Mouse (Mus musculus): Measurements from ENCODE around the gene Wwp2. TPM values are rescaled to one million over a fixed set of nuclear protein-coding genes. Genes with fewer than 3 reads are reported as not detected.

The Wwp2 gene
- polyA plus RNA-seq, 1 experiment from 2014 or later, result 41.6 TPM

- H3K36me3 ChIP-seq (ENCODE audit: control insufficient read depth, insufficient read depth, low read length), result no peaks in the 10 kb centered on the region
- no peak for ATAC-seq
- no peaks in the 10 kb centered on the region for H3K9me3 ChIP-seq (ENCODE audit: control insufficient read depth, low read length)
- no peaks in the 10 kb centered on the region for H3K4me1 ChIP-seq (ENCODE audit: control insufficient read depth, insufficient read depth, low read length)
- H3K9ac ChIP-seq (ENCODE audit: low read depth, low read length), result no peak overlapping the region
- no peak overlapping the region for H3K4me3 ChIP-seq (ENCODE audit: low read length)
- no peaks in the 10 kb centered on the region for H3K27me3 ChIP-seq (replicated peaks; ENCODE audit: control insufficient read depth, insufficient read depth, low read length)
- H3K27ac ChIP-seq (ENCODE audit: low read length), result no peak overlapping the region
- WGBS, result 87% methylated on average over 6 of the region's 6 CpGs
- no peak overlapping the region for H3K4me2 ChIP-seq (ENCODE audit: low read depth, low read length)
Measured at GRCm38 (mm10) chr8:107478728-107479127, 42.6 kb downstream of the Wwp2 start.

GRCm38 (mm10) chr8:107480436-107480835 is 44.3 kb downstream of the Wwp2 start:
- Histone ChIP-seq H3K27ac (ENCODE audit: low read length) (no peak overlapping the region), H3K9ac (ENCODE audit: low read depth, low read length) (no peak overlapping the region), H3K27me3 (replicated peaks; ENCODE audit: control insufficient read depth, insufficient read depth, low read length) (no peaks in the 10 kb centered on the region), H3K4me1 (ENCODE audit: control insufficient read depth, insufficient read depth, low read length) (no peaks in the 10 kb centered on the region), H3K4me2 (ENCODE audit: low read depth, low read length) (no peak overlapping the region), H3K9me3 (ENCODE audit: control insufficient read depth, low read length) (no peaks in the 10 kb centered on the region), H3K4me3 (ENCODE audit: low read length) (no peak overlapping the region), H3K36me3 (ENCODE audit: control insufficient read depth, insufficient read depth, low read length) (no peaks in the 10 kb centered on the region)
- no peak for ATAC-seq
- 86% methylated on average over 4 of the region's 4 CpGs for WGBS

GRCm38 (mm10) chr8:107483250-107483649 is 47.1 kb downstream of the Wwp2 start:
- WGBS, result 81% methylated on average over 8 of the region's 8 CpGs
- no peak overlapping the region for H3K4me2 ChIP-seq (ENCODE audit: low read depth, low read length)

GRCm38 (mm10) chr8:107484956-107485355 is 48.8 kb downstream of the Wwp2 start:
- Histone ChIP-seq H3K9ac (ENCODE audit: low read depth, low read length) (no peak overlapping the region), H3K4me1 (ENCODE audit: control insufficient read depth, insufficient read depth, low read length) (peaks cover 8% of the 10 kb centered on the region), H3K4me2 (ENCODE audit: low read depth, low read length) (no peak overlapping the region), H3K4me3 (ENCODE audit: low read length) (no peak overlapping the region), H3K27me3 (replicated peaks; ENCODE audit: control insufficient read depth, insufficient read depth, low read length) (no peaks in the 10 kb centered on the region), H3K36me3 (ENCODE audit: control insufficient read depth, insufficient read depth, low read length) (no peaks in the 10 kb centered on the region), H3K27ac (ENCODE audit: low read length) (no peak overlapping the region), H3K9me3 (ENCODE audit: control insufficient read depth, low read length) (no peaks in the 10 kb centered on the region)
- no peak for ATAC-seq

More at GRCm38 (mm10) chr8:107483250-107483649, 47.1 kb downstream of the Wwp2 start:
- no peaks in the 10 kb centered on the region for H3K4me1 ChIP-seq (ENCODE audit: control insufficient read depth, insufficient read depth, low read length)
- H3K36me3 ChIP-seq (ENCODE audit: control insufficient read depth, insufficient read depth, low read length), result no peaks in the 10 kb centered on the region
- H3K4me3 ChIP-seq (ENCODE audit: low read length), result no peak overlapping the region
- H3K9me3 ChIP-seq (ENCODE audit: control insufficient read depth, low read length), result no peaks in the 10 kb centered on the region
- no peak overlapping the region for H3K9ac ChIP-seq (ENCODE audit: low read depth, low read length)
- no peaks in the 10 kb centered on the region for H3K27me3 ChIP-seq (replicated peaks; ENCODE audit: control insufficient read depth, insufficient read depth, low read length)
- H3K27ac ChIP-seq (ENCODE audit: low read length), result no peak overlapping the region
- ATAC-seq, result no peak

- 0 out of 2 replicates have a peak, but pooled peaks have one; percentile 37 for ATAC-seq
- no peak overlapping the region for H3K4me3 ChIP-seq (ENCODE audit: low read length)
- peaks cover 11% of the 10 kb centered on the region for H3K4me1 ChIP-seq (ENCODE audit: control insufficient read depth, insufficient read depth, low read length)
- H3K27ac ChIP-seq (ENCODE audit: low read length), result no peak overlapping the region
- H3K9me3 ChIP-seq (ENCODE audit: control insufficient read depth, low read length), result no peaks in the 10 kb centered on the region
- H3K36me3 ChIP-seq (ENCODE audit: control insufficient read depth, insufficient read depth, low read length), result no peaks in the 10 kb centered on the region
- no peak overlapping the region for H3K9ac ChIP-seq (ENCODE audit: low read depth, low read length)
- 83% methylated on average over 4 of the region's 4 CpGs for WGBS
- no peak overlapping the region for H3K4me2 ChIP-seq (ENCODE audit: low read depth, low read length)
- no peaks in the 10 kb centered on the region for H3K27me3 ChIP-seq (replicated peaks; ENCODE audit: control insufficient read depth, insufficient read depth, low read length)
Measured at GRCm38 (mm10) chr8:107488551-107488950, 52.4 kb downstream of the Wwp2 start.

- Histone ChIP-seq H3K27me3 (replicated peaks; ENCODE audit: control insufficient read depth, insufficient read depth, low read length) (no peaks in the 10 kb centered on the region), H3K4me2 (ENCODE audit: low read depth, low read length) (no peak overlapping the region), H3K9ac (ENCODE audit: low read depth, low read length) (no peak overlapping the region), H3K9me3 (ENCODE audit: control insufficient read depth, low read length) (no peaks in the 10 kb centered on the region), H3K36me3 (ENCODE audit: control insufficient read depth, insufficient read depth, low read length) (no peaks in the 10 kb centered on the region), H3K27ac (ENCODE audit: low read length) (no peak overlapping the region), H3K4me3 (ENCODE audit: low read length) (no peak overlapping the region), H3K4me1 (ENCODE audit: control insufficient read depth, insufficient read depth, low read length) (peaks cover 11% of the 10 kb centered on the region)
- WGBS, result 47% methylated on average over 4 of the region's 4 CpGs
- 0 out of 2 replicates have a peak, but pooled peaks have one; percentile 58 for ATAC-seq
Measured at GRCm38 (mm10) chr8:107489086-107489485, 52.9 kb downstream of the Wwp2 start.

GRCm38 (mm10) chr8:107489921-107490320 is 53.8 kb downstream of the Wwp2 start:
- Histone ChIP-seq H3K27me3 (replicated peaks; ENCODE audit: control insufficient read depth, insufficient read depth, low read length) (no peaks in the 10 kb centered on the region), H3K36me3 (ENCODE audit: control insufficient read depth, insufficient read depth, low read length) (no peaks in the 10 kb centered on the region), H3K4me2 (ENCODE audit: low read depth, low read length) (no peak overlapping the region), H3K4me1 (ENCODE audit: control insufficient read depth, insufficient read depth, low read length) (peaks cover 11% of the 10 kb centered on the region), H3K4me3 (ENCODE audit: low read length) (no peak overlapping the region), H3K9me3 (ENCODE audit: control insufficient read depth, low read length) (no peaks in the 10 kb centered on the region), H3K27ac (ENCODE audit: low read length) (0 out of 2 replicates have a peak overlapping the region, but pooled peaks have one; percentile 14), H3K9ac (ENCODE audit: low read depth, low read length) (no peak overlapping the region)
- peak; percentile 58 for ATAC-seq
- WGBS, result 24% methylated on average over 5 of the region's 5 CpGs

GRCm38 (mm10) chr8:107490649-107491048 is 54.5 kb downstream of the Wwp2 start:
- no peak for ATAC-seq
- Histone ChIP-seq H3K27ac (ENCODE audit: low read length) (no peak overlapping the region), H3K9ac (ENCODE audit: low read depth, low read length) (no peak overlapping the region), H3K36me3 (ENCODE audit: control insufficient read depth, insufficient read depth, low read length) (no peaks in the 10 kb centered on the region), H3K4me2 (ENCODE audit: low read depth, low read length) (no peak overlapping the region), H3K4me3 (ENCODE audit: low read length) (no peak overlapping the region), H3K4me1 (ENCODE audit: control insufficient read depth, insufficient read depth, low read length) (peaks cover 11% of the 10 kb centered on the region), H3K27me3 (replicated peaks; ENCODE audit: control insufficient read depth, insufficient read depth, low read length) (no peaks in the 10 kb centered on the region), H3K9me3 (ENCODE audit: control insufficient read depth, low read length) (no peaks in the 10 kb centered on the region)
- 70% methylated on average over 2 of the region's 2 CpGs for WGBS

GRCm38 (mm10) chr8:107491212-107491611 is 55.0 kb downstream of the Wwp2 start:
- Histone ChIP-seq H3K9ac (ENCODE audit: low read depth, low read length) (no peak overlapping the region), H3K4me1 (ENCODE audit: control insufficient read depth, insufficient read depth, low read length) (peaks cover 11% of the 10 kb centered on the region), H3K4me2 (ENCODE audit: low read depth, low read length) (no peak overlapping the region), H3K9me3 (ENCODE audit: control insufficient read depth, low read length) (no peaks in the 10 kb centered on the region), H3K27me3 (replicated peaks; ENCODE audit: control insufficient read depth, insufficient read depth, low read length) (no peaks in the 10 kb centered on the region), H3K36me3 (ENCODE audit: control insufficient read depth, insufficient read depth, low read length) (no peaks in the 10 kb centered on the region), H3K27ac (ENCODE audit: low read length) (no peak overlapping the region), H3K4me3 (ENCODE audit: low read length) (no peak overlapping the region)
- 50% methylated on average over 4 of the region's 4 CpGs for WGBS
- no peak for ATAC-seq

- Histone ChIP-seq H3K27me3 (replicated peaks; ENCODE audit: control insufficient read depth, insufficient read depth, low read length) (no peaks in the 10 kb centered on the region), H3K4me2 (ENCODE audit: low read depth, low read length) (no peak overlapping the region), H3K36me3 (ENCODE audit: control insufficient read depth, insufficient read depth, low read length) (no peaks in the 10 kb centered on the region), H3K9me3 (ENCODE audit: control insufficient read depth, low read length) (no peaks in the 10 kb centered on the region), H3K4me3 (ENCODE audit: low read length) (no peak overlapping the region), H3K9ac (ENCODE audit: low read depth, low read length) (no peak overlapping the region), H3K27ac (ENCODE audit: low read length) (peak overlapping the region; percentile 17; the same call in 1 of the 2 replicates), H3K4me1 (ENCODE audit: control insufficient read depth, insufficient read depth, low read length) (peaks cover 11% of the 10 kb centered on the region)
- no peak for ATAC-seq
Measured at GRCm38 (mm10) chr8:107491831-107492230, 55.7 kb downstream of the Wwp2 start.

All from intestine, embryonic 16.5 days (tissue).